Mouse (Mus musculus) MEL (cell line): Measurements from ENCODE around the gene Erich4. TPM values are rescaled to one million over a fixed set of nuclear protein-coding genes. Genes with fewer than 3 reads are reported as not detected.

Experiments
- DNase-seq: peaks from one replicate; pipeline ENCODE4 v3.0.0; 2011; ENCODE audit warnings: low read depth, low spot score
- H3K27ac ChIP-seq: 2 replicates; pipeline ENCODE4 v1.5.1; 2012; ENCODE audit warnings: low read depth, mild to moderate bottlenecking, control low read depth, low read length, moderate library complexity; ENCODE audit not compliant: control insufficient read depth
- H3K27me3 ChIP-seq, 2 experiments: fragments of 150-350 bp in 1 of 2; sonication (generic) in 1 of 2; 2 replicates each; pipeline ENCODE4 v1.6.1; 2012; ENCODE audit warnings: low read length in 2 of 2, mild to moderate bottlenecking in 2 of 2, improper control_type of control experiment in 1 of 2, moderate library complexity in 1 of 2; ENCODE audit not compliant: insufficient read depth in 2 of 2, control insufficient read depth in 1 of 2
- H3K36me3 ChIP-seq, 2 experiments: 2 replicates each; pipeline ENCODE4 v1.6.1; 2012 to 2014; ENCODE audit warnings: low read length in 2 of 2, improper control_type of control experiment in 1 of 2, inconsistent platforms in 1 of 2, mild to moderate bottlenecking in 1 of 2; ENCODE audit not compliant: insufficient read depth in 2 of 2, control insufficient read depth in 1 of 2
- H3K4me1 ChIP-seq, 2 experiments: fragments of 150-350 bp in 1 of 2; sonication (generic) in 1 of 2; 2 replicates each; pipeline ENCODE4 v1.6.1; 2012; ENCODE audit warnings: low read length in 2 of 2, improper control_type of control experiment in 1 of 2, mild to moderate bottlenecking in 1 of 2; ENCODE audit not compliant: insufficient read depth in 2 of 2, control insufficient read depth in 1 of 2
- H3K4me3 ChIP-seq, 2 experiments: fragments of 150-350 bp in 1 of 2; sonication (generic) in 1 of 2; 2 replicates each; pipeline ENCODE4 v1.5.1; 2012; ENCODE audit warnings: low read depth in 2 of 2, low read length in 2 of 2, mild to moderate bottlenecking in 2 of 2, moderate library complexity in 2 of 2, control low read depth in 1 of 2, improper control_type of control experiment in 1 of 2; ENCODE audit not compliant: control insufficient read depth in 1 of 2, insufficient read depth in 1 of 2
- H3K79me2 ChIP-seq: 2 replicates; pipeline ENCODE4 v1.6.1; 2012; ENCODE audit warnings: mild to moderate bottlenecking, low read length, moderate library complexity; ENCODE audit not compliant: control insufficient read depth, poor library complexity, insufficient read depth
- H3K9ac ChIP-seq: 2 replicates; pipeline ENCODE4 v1.6.1; 2012; ENCODE audit warnings: low read depth, mild to moderate bottlenecking, control low read depth, low read length, moderate library complexity; ENCODE audit not compliant: control insufficient read depth, poor library complexity, severe bottlenecking
- H3K9me3 ChIP-seq: fragments of 150-350 bp; sonication (generic); replicated peaks from 2 replicates; pipeline ENCODE4 v1.6.1; 2012; ENCODE audit warnings: mild to moderate bottlenecking, low read length, improper control_type of control experiment, moderate library complexity; ENCODE audit not compliant: insufficient read depth
- BHLHE40 ChIP-seq: IDR thresholded peaks from 2 replicates; pipeline ENCODE4 v1.6.1; 2012; ENCODE audit warnings: low read depth, mild to moderate bottlenecking, inconsistent platforms, low read length, improper control_type of control experiment, borderline replicate concordance
- CTCF ChIP-seq, 3 experiments: IDR thresholded peaks in 2 of 3; conservative IDR thresholded peaks in 1 of 3; 2 replicates each; pipeline ENCODE4 v1.5.1; 2011 to 2012; ENCODE audit warnings: low read length in 3 of 3, low read depth in 2 of 3, mild to moderate bottlenecking in 2 of 3, improper control_type of control experiment in 1 of 3, inconsistent platforms in 1 of 3, mixed read lengths in 1 of 3, moderate library complexity in 1 of 3; ENCODE audit not compliant: control insufficient read depth in 1 of 3, insufficient read depth in 1 of 3, poor library complexity in 1 of 3, severe bottlenecking in 1 of 3
- ELF1 ChIP-seq: IDR thresholded peaks from 2 replicates; pipeline ENCODE4 v1.6.1; 2014; ENCODE audit warnings: low read depth, mild to moderate bottlenecking, inconsistent platforms, low read length, improper control_type of control experiment, moderate library complexity
- EP300 ChIP-seq, 2 experiments: IDR thresholded peaks; 2 replicates each; pipeline ENCODE4 v1.6.1; 2011; ENCODE audit warnings: improper control_type of control experiment in 2 of 2, low read length in 2 of 2, low read depth in 1 of 2, mild to moderate bottlenecking in 1 of 2
- ETS1 ChIP-seq: IDR thresholded peaks from 2 replicates; pipeline ENCODE4 v1.6.1; 2012; ENCODE audit warnings: low read depth, mild to moderate bottlenecking, inconsistent platforms, low read length, improper control_type of control experiment, moderate library complexity
- GABPA ChIP-seq: IDR thresholded peaks from 2 replicates; pipeline ENCODE4 v1.6.1; 2012; ENCODE audit warnings: low read depth, mild to moderate bottlenecking, inconsistent platforms, low read length, improper control_type of control experiment, moderate library complexity
- MAFK ChIP-seq: IDR thresholded peaks from 2 replicates; pipeline ENCODE4 v1.6.1; 2011; ENCODE audit warnings: low read depth, mild to moderate bottlenecking, low read length, improper control_type of control experiment, borderline replicate concordance
- MAX ChIP-seq: IDR thresholded peaks from 2 replicates; pipeline ENCODE4 v1.6.1; 2011; ENCODE audit warnings: low read length, improper control_type of control experiment
- MAZ ChIP-seq: IDR thresholded peaks from 2 replicates; pipeline ENCODE4 v1.6.1; 2012; ENCODE audit warnings: low read depth, mild to moderate bottlenecking, inconsistent platforms, low read length, improper control_type of control experiment
- MXI1 ChIP-seq: IDR thresholded peaks from 2 replicates; pipeline ENCODE4 v1.6.1; 2011; ENCODE audit warnings: mild to moderate bottlenecking, low read depth, low read length, improper control_type of control experiment
- MYC ChIP-seq: IDR thresholded peaks from 2 replicates; pipeline ENCODE4 v1.6.1; 2011; ENCODE audit warnings: low read depth, mild to moderate bottlenecking, low read length, improper control_type of control experiment, moderate library complexity
- POLR2AphosphoS5 ChIP-seq: IDR thresholded peaks from 2 replicates; pipeline ENCODE4 v1.6.1; 2012; ENCODE audit warnings: low read depth, borderline replicate concordance, mild to moderate bottlenecking, inconsistent platforms, low read length, moderate library complexity, mixed read lengths
- RAD21 ChIP-seq: IDR thresholded peaks from 2 replicates; pipeline ENCODE4 v1.6.1; 2011; ENCODE audit warnings: mild to moderate bottlenecking, low read depth, low read length, improper control_type of control experiment
- SIN3A ChIP-seq: IDR thresholded peaks from 2 replicates; pipeline ENCODE4 v1.6.1; 2012; ENCODE audit warnings: low read length, improper control_type of control experiment, inconsistent platforms
- SMC3 ChIP-seq: IDR thresholded peaks from 2 replicates; pipeline ENCODE4 v1.6.1; 2011; ENCODE audit warnings: low read depth, low read length, improper control_type of control experiment
- UBTF ChIP-seq: IDR thresholded peaks from 2 replicates; pipeline ENCODE4 v1.6.1; 2012; ENCODE audit warnings: low read depth, mild to moderate bottlenecking, inconsistent platforms, low read length, improper control_type of control experiment, moderate library complexity, borderline replicate concordance; ENCODE audit not compliant: insufficient read depth
- USF1 ChIP-seq: IDR thresholded peaks from 2 replicates; pipeline ENCODE4 v1.6.1; 2014; ENCODE audit warnings: low read depth, mild to moderate bottlenecking, inconsistent platforms, low read length, improper control_type of control experiment, moderate library complexity
- USF2 ChIP-seq, 2 experiments: IDR thresholded peaks; 2 replicates each; pipeline ENCODE4 v1.6.1; 2011 to 2012; ENCODE audit warnings: improper control_type of control experiment in 2 of 2, low read length in 2 of 2, borderline replicate concordance in 1 of 2, inconsistent platforms in 1 of 2, low read depth in 1 of 2, mild to moderate bottlenecking in 1 of 2; ENCODE audit not compliant: insufficient read depth in 1 of 2
- ZC3H11A ChIP-seq: IDR thresholded peaks from 2 replicates; pipeline ENCODE4 v1.6.1; 2012; ENCODE audit warnings: low read depth, mild to moderate bottlenecking, inconsistent platforms, low read length, improper control_type of control experiment
- polyA plus RNA-seq, 2 experiments: library from polyadenylated mRNA; stranded (reverse) in 1 of 2; unstranded in 1 of 2; fragments of >175 nt in 1 of 2; fragments of >200 nt in 1 of 2; gene quantifications; 2 replicates each; pipeline versions ENCODE4 v1.2.1 to v1.2.4; 2012; ENCODE audit warnings: low replicate concordance in 2 of 2, low read depth in 1 of 2; ENCODE audit not compliant: insufficient read length in 2 of 2, insufficient read depth in 1 of 2, missing spikeins in 1 of 2
- total RNA-seq: library from RNA; depleted of rRNA; stranded (reverse); fragments of 300-350 nt; gene quantifications from 2 replicates; pipeline ENCODE4 v1.2.3, GENCODE M21; 2012

The Erich4 gene
- total and polyA plus RNA-seq, 3 experiments, result not detected

DNA sequence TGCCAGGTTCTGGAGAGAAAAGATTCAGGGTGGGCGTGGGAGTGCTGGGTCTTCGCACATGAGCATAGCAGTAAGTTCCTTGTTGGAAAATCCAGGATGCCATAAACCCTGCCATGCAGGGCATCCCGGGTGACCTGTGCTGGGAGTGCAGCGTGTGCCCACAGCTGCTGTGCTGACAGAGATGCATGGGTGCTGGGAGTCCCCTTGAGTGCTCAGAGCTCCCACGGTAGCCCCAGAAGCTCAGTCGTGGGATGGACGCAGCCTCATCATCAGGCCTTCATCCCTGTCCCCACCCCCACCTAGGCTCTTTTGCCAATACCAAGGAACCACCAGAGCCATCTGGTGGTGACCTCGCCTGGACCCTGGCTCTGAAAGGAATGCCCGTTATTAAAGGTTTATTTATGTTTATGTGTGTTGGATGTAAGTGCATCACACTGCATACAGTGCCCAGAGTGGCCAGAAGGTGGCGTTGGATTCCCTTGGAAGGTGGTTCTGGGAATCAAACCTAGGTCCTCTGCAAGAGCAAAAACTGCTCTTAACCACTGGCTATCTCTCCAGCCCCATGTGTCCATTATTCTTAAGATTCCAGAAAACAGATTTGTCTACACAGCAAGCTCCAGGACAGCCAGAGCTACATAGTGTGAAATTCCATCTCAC lies 10.0 kb upstream of the Erich4 start:
- no peaks in the 10 kb centered on the region for H3K27me3 ChIP-seq
- TF ChIP-seq SIN3A (peak; percentile 59; the same call in 1 of the 2 replicates), USF1 (no peak), MAZ (no peak), RAD21 (peak; percentile 71), ZC3H11A (peak; percentile 61), CTCF (IDR thresholded peaks at IDR 0.05 in 2 of 3, conservative IDR thresholded peaks at IDR 0.05 in 1 of 3; ENCODE audit: control insufficient read depth in 1 of 3, insufficient read depth in 1 of 3, low read depth in 2 of 3, low read length in 3 of 3, poor library complexity in 1 of 3, severe bottlenecking in 1 of 3) (peak; percentile 71 to 79 (median 76)), MAFK (no peak), SMC3 (peak; percentile 73), ELF1 (no peak), POLR2AphosphoS5 (no peak)
- no peak overlapping the region for H3K4me3 ChIP-seq
- H3K27ac ChIP-seq, result no peak overlapping the region
- 0 out of 4 replicates have a peak, but pooled peaks cover 0 to 2% of the 10 kb centered on the region in 2 experiments for H3K36me3 ChIP-seq
- H3K79me2 ChIP-seq, result no peaks in the 10 kb centered on the region; the same call in 1 of the 2 replicates
- peaks cover 0 to 14% of the 10 kb centered on the region in 2 experiments; a peak in 3 of 4 replicates for H3K4me1 ChIP-seq
- H3K9ac ChIP-seq, result no peak overlapping the region
- peak; percentile 77 for DNase-seq
- H3K9me3 ChIP-seq, result no peaks in the 10 kb centered on the region

- DNase-seq, result no peak
Measured at GRCm38 (mm10) chr7:25624851-25625250, 9.2 kb upstream of the Erich4 start.

More at GRCm38 (mm10) chr7:25624851-25625250, 9.2 kb upstream of the Erich4 start:
- H3K27me3 ChIP-seq, result no peaks in the 10 kb centered on the region
- TF ChIP-seq UBTF (no peak), CTCF (IDR thresholded peaks at IDR 0.05 in 2 of 3, conservative IDR thresholded peaks at IDR 0.05 in 1 of 3; ENCODE audit: control insufficient read depth in 1 of 3, insufficient read depth in 1 of 3, low read depth in 2 of 3, low read length in 3 of 3, poor library complexity in 1 of 3, severe bottlenecking in 1 of 3) (no peak), MYC (no peak), SMC3 (no peak), GABPA (no peak), EP300 (IDR thresholded peaks at IDR 0.05; ENCODE audit: low read depth in 1 of 2, low read length in 2 of 2) (no peak), ETS1 (no peak), MXI1 (no peak), MAX (no peak), MAZ (no peak), BHLHE40 (no peak), USF2 (IDR thresholded peaks at IDR 0.05; ENCODE audit: borderline replicate concordance in 1 of 2, insufficient read depth in 1 of 2, low read depth in 1 of 2, low read length in 2 of 2) (no peak), USF1 (no peak)
- H3K9me3 ChIP-seq, result no peaks in the 10 kb centered on the region
- H3K27ac ChIP-seq, result no peak overlapping the region
- H3K9ac ChIP-seq, result no peak overlapping the region
- H3K79me2 ChIP-seq, result no peaks in the 10 kb centered on the region; the same call in 1 of the 2 replicates
- H3K4me1 ChIP-seq, result peaks cover 0 to 18% of the 10 kb centered on the region in 2 experiments; a peak in 3 of 4 replicates
- peaks cover 0 to 4% of the 10 kb centered on the region in 2 experiments; a peak in 2 of 4 replicates for H3K36me3 ChIP-seq
- no peak overlapping the region for H3K4me3 ChIP-seq
